Mouse (Mus musculus): Measurements from ENCODE around the gene Timp4. TPM values are rescaled to one million over a fixed set of nuclear protein-coding genes. Genes with fewer than 3 reads are reported as not detected.

The Timp4 gene
- 1 to 10 TPM; 1.4 to 2.7 TPM for total RNA-seq (2021)
- long read RNA-seq, experiment 1, full-length matches to known transcripts: 8 of 8 reads
- long read RNA-seq, experiment 1, partial matches to known transcripts: 0 of 8 reads
- long read RNA-seq, experiment 1, other reads (novel, unspliced or antisense): 0 of 8 reads
- long read RNA-seq, experiment 2, full-length matches to known transcripts: 7 of 8 reads
- long read RNA-seq, experiment 2, partial matches to known transcripts: 0 of 8 reads
- long read RNA-seq, experiment 2, other reads (novel, unspliced or antisense): 1 of 8 reads

GRCm38 (mm10) chr6:115252099-115252873 is at the start of gene Timp4:
Gene Timp4, minus strand, starts transcription at chr6:115252205.
- no peak for DNase-seq (ENCODE audit: low spot score in 2 of 2)

GRCm38 (mm10) chr6:115293877-115294276 is 41.9 kb upstream of the Timp4 start:
- DNase-seq (ENCODE audit: low spot score in 2 of 2): no peak

GRCm38 (mm10) chr6:115292621-115293020 is 40.6 kb upstream of the Timp4 start:
- no peak for DNase-seq (ENCODE audit: low spot score in 2 of 2)

- no peak for DNase-seq (ENCODE audit: low spot score in 2 of 2)
Measured at GRCm38 (mm10) chr6:115291823-115292222, 39.8 kb upstream of the Timp4 start.

- DNase-seq (ENCODE audit: low spot score in 2 of 2): no peak
Measured at GRCm38 (mm10) chr6:115291068-115291467, 39.1 kb upstream of the Timp4 start.

GRCm38 (mm10) chr6:115290561-115290960 is 38.6 kb upstream of the Timp4 start:
- DNase-seq (ENCODE audit: low spot score in 2 of 2): no peak

- DNase-seq (ENCODE audit: low spot score in 2 of 2): no peak
Measured at GRCm38 (mm10) chr6:115288223-115288622, 36.2 kb upstream of the Timp4 start.

- DNase-seq (ENCODE audit: low spot score in 2 of 2): no peak
Measured at GRCm38 (mm10) chr6:115286441-115286840, 34.4 kb upstream of the Timp4 start.

- DNase-seq (ENCODE audit: low spot score in 2 of 2): no peak
Measured at GRCm38 (mm10) chr6:115284153-115284552, 32.1 kb upstream of the Timp4 start.

- no peak for DNase-seq (ENCODE audit: low spot score in 2 of 2)
Measured at GRCm38 (mm10) chr6:115279639-115280038, 27.6 kb upstream of the Timp4 start.

GRCm38 (mm10) chr6:115278086-115278485 is 26.1 kb upstream of the Timp4 start:
- no peak for DNase-seq (ENCODE audit: low spot score in 2 of 2)

- no peak for DNase-seq (ENCODE audit: low spot score in 2 of 2)
Measured at GRCm38 (mm10) chr6:115275116-115275815, 23.3 kb upstream of the Timp4 start.

GRCm38 (mm10) chr6:115274705-115275104 is 22.7 kb upstream of the Timp4 start:
- no peak for DNase-seq (ENCODE audit: low spot score in 2 of 2)

- DNase-seq (ENCODE audit: low spot score in 2 of 2): no peak
Measured at GRCm38 (mm10) chr6:115273346-115273745, 21.3 kb upstream of the Timp4 start.

GRCm38 (mm10) chr6:115271866-115272271 is 19.9 kb upstream of the Timp4 start:
- DNase-seq (ENCODE audit: low spot score in 2 of 2): peak in 1 of 2 experiments; percentile 34

GRCm38 (mm10) chr6:115271326-115271725 is 19.3 kb upstream of the Timp4 start:
- DNase-seq (ENCODE audit: low spot score in 2 of 2): no peak

GRCm38 (mm10) chr6:115270085-115270484 is 18.1 kb upstream of the Timp4 start:
- no peak for DNase-seq (ENCODE audit: low spot score in 2 of 2)

- no peak for DNase-seq (ENCODE audit: low spot score in 2 of 2)
Measured at GRCm38 (mm10) chr6:115269561-115269960, 17.6 kb upstream of the Timp4 start.

GRCm38 (mm10) chr6:115268551-115269385 is 16.8 kb upstream of the Timp4 start:
- no peak for DNase-seq (ENCODE audit: low spot score in 2 of 2)

- DNase-seq (ENCODE audit: low spot score in 2 of 2): peak; percentile 39 to 65
Measured at GRCm38 (mm10) chr6:115267916-115268315, 15.9 kb upstream of the Timp4 start.

- no peak for DNase-seq (ENCODE audit: low spot score in 2 of 2)
Measured at GRCm38 (mm10) chr6:115266791-115267190, 14.8 kb upstream of the Timp4 start.
